Mouse (Mus musculus): ENCODE measurements at regions not wholly inside any gene's neighbourhood (a gene's known extent, or its start where the extent isn't known, plus 50 kb on each side); places are given as distances from the start of the nearest gene placed in this dataset.

DNA sequence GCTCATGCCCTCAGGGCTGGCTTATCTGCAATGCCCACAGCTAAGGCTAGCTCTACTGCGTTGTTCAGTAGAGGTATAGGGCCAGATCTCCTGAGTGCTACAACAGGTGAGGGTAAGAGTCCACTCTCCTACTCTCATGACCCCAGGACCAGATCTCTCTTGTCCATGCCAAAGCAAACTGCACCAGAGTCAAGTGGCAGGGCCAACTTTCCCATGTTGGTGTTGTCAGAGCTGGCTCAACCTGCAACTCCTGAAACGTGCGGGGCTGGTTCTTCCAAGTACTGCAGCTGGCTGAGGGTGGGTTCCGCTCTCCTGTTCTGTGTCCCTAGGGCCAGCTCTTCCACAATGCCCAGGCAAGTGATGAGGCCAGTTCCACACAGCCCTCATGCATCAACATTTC lies 61.5 kb upstream of the Fxr1 start:
- TF ChIP-seq EP300 (IDR thresholded peaks at IDR 0.05; ENCODE audit: insufficient read depth, low read depth, low read length): no peak
- no peak for TF ChIP-seq CTCF (IDR thresholded peaks at IDR 0.05)
- no peak for TF ChIP-seq POLR2A (IDR thresholded peaks at IDR 0.05; ENCODE audit: insufficient read depth, low read depth, low read length)
- Histone ChIP-seq H3K79me2 (replicated peaks; ENCODE audit: control insufficient read depth, insufficient read depth, low read length) (no peaks in the 10 kb centered on the region), H3K4me3 (no peak overlapping the region), H3K4me1 (ENCODE audit: control insufficient read depth, insufficient read depth, low read length) (peaks cover 2% of the 10 kb centered on the region; the same call in 1 of the 2 replicates), H3K27ac (no peak overlapping the region), H3K9ac (ENCODE audit: low read depth, low read length) (no peak overlapping the region), H3K36me3 (ENCODE audit: control insufficient read depth, insufficient read depth, low read length) (no peaks in the 10 kb centered on the region), H3K27me3 (ENCODE audit: control insufficient read depth, insufficient read depth, low read length) (no peaks in the 10 kb centered on the region)
- DNase-seq: no peak
- intact Hi-C loops (cut with DNase I): loop anchor here (5.0 to 10.0 kb wide), 5 partner anchors 127 to 1524 kb away; partner anchors contain the start of gene Dnajc19
- 78% methylated on average over 4 of the region's 4 CpGs for WGBS

DNA sequence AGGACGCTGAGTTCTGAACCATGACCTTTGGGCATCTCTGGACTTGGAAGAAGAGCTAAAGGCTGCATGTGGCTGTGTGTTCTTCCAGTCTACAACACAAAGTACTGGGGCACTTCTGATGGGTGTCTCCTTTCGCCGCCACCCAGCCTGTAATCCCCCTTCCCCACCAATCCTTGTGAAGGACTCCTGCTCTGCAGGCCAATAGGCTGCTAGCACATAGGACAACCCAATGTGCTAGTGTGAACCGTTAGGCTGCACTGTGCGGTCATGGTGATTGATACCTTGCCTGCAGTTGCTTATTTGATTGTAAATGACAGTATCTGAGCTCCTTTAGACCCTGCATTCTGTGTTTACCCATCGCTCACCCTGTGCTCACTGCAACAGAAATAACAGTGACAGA lies 59.5 kb upstream of the Fxr1 start:
- DNase-seq: no peak
- TF ChIP-seq EP300 (IDR thresholded peaks at IDR 0.05; ENCODE audit: insufficient read depth, low read depth, low read length) (no peak), POLR2A (IDR thresholded peaks at IDR 0.05; ENCODE audit: insufficient read depth, low read depth, low read length) (no peak), CTCF (IDR thresholded peaks at IDR 0.05) (no peak)
- H3K36me3 ChIP-seq (ENCODE audit: control insufficient read depth, insufficient read depth, low read length): no peaks in the 10 kb centered on the region
- WGBS: 69% methylated on average over 6 of the region's 6 CpGs
- intact Hi-C loops (cut with DNase I): no loop called here
- H3K27me3 ChIP-seq (ENCODE audit: control insufficient read depth, insufficient read depth, low read length): no peaks in the 10 kb centered on the region
- H3K4me3 ChIP-seq: no peak overlapping the region
- no peak overlapping the region for H3K27ac ChIP-seq
- H3K9ac ChIP-seq (ENCODE audit: low read depth, low read length): no peak overlapping the region
- peaks cover 2% of the 10 kb centered on the region; the same call in 1 of the 2 replicates for H3K4me1 ChIP-seq (ENCODE audit: control insufficient read depth, insufficient read depth, low read length)
- no peaks in the 10 kb centered on the region for H3K79me2 ChIP-seq (replicated peaks; ENCODE audit: control insufficient read depth, insufficient read depth, low read length)

DNA sequence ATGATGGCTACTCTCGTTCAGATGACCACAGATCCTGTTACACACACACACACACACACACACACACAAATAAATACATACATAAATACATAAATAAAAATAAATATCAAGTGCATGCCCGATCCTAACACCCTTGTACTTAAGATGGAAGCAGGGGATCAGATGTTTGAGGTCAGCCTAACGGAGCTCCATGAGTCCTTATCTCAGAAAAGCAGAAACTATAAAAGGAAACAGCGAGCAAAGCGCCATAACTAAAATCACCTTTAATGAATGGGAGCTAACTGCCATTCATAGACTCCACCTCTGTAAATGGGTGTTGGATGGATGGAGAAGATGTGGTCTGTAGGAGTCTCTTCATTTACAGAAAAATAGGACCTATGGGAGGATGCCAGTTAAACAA lies 56.8 kb upstream of the Fxr1 start:
- no peak overlapping the region for H3K9ac ChIP-seq (ENCODE audit: low read depth, low read length)
- 55% methylated on average over 5 of the region's 5 CpGs for WGBS
- H3K27ac ChIP-seq: no peak overlapping the region
- H3K27me3 ChIP-seq (ENCODE audit: control insufficient read depth, insufficient read depth, low read length): no peaks in the 10 kb centered on the region
- no peak overlapping the region for H3K4me3 ChIP-seq
- intact Hi-C loops (cut with DNase I): no loop called here
- TF ChIP-seq POLR2A (IDR thresholded peaks at IDR 0.05; ENCODE audit: insufficient read depth, low read depth, low read length) (no peak), CTCF (IDR thresholded peaks at IDR 0.05) (no peak), EP300 (IDR thresholded peaks at IDR 0.05; ENCODE audit: insufficient read depth, low read depth, low read length) (no peak)
- DNase-seq: no peak
- no peaks in the 10 kb centered on the region for H3K79me2 ChIP-seq (replicated peaks; ENCODE audit: control insufficient read depth, insufficient read depth, low read length)
- H3K36me3 ChIP-seq (ENCODE audit: control insufficient read depth, insufficient read depth, low read length): no peaks in the 10 kb centered on the region
- no peaks in the 10 kb centered on the region for H3K4me1 ChIP-seq (ENCODE audit: control insufficient read depth, insufficient read depth, low read length)

DNA sequence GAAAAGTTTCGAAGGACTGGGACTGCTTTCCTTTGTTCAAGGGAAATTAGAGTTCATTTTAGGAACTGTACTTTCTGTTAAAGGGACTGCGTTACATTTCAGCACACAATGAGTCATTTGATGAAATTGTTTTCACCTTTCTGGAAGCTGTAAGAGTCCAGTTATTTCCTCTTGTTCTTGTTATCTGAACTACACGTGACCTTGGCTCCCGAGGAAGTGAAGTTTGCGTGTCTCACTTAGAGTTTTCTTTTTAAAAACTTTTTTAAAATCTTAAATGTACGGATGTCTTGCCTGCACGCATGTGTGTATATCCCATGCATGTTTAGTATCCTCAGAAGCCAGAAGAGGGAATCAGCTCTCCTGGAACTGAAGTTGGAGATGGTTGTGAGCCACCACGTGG lies 52.6 kb upstream of the Fxr1 start:
- no peak overlapping the region for H3K4me3 ChIP-seq
- no peak overlapping the region for H3K9ac ChIP-seq (ENCODE audit: low read depth, low read length)
- no peaks in the 10 kb centered on the region for H3K27me3 ChIP-seq (ENCODE audit: control insufficient read depth, insufficient read depth, low read length)
- no peaks in the 10 kb centered on the region for H3K36me3 ChIP-seq (ENCODE audit: control insufficient read depth, insufficient read depth, low read length)
- no peaks in the 10 kb centered on the region for H3K79me2 ChIP-seq (replicated peaks; ENCODE audit: control insufficient read depth, insufficient read depth, low read length)
- no peaks in the 10 kb centered on the region for H3K4me1 ChIP-seq (ENCODE audit: control insufficient read depth, insufficient read depth, low read length)
- DNase-seq: no peak
- WGBS: 30% methylated on average over 8 of the region's 8 CpGs
- TF ChIP-seq CTCF (IDR thresholded peaks at IDR 0.05) (no peak), POLR2A (IDR thresholded peaks at IDR 0.05; ENCODE audit: insufficient read depth, low read depth, low read length) (no peak), EP300 (IDR thresholded peaks at IDR 0.05; ENCODE audit: insufficient read depth, low read depth, low read length) (no peak)
- intact Hi-C loops (cut with DNase I): no loop called here
- no peak overlapping the region for H3K27ac ChIP-seq
